Mouse (Mus musculus) liver, embryonic 11.5 days (tissue): ENCODE data around the gene Fgfr2. TPM values are rescaled to one million over a fixed set of nuclear protein-coding genes. Genes with fewer than 3 reads are reported as not detected.

Source experiments
- ATAC-seq: fragments of 200-750 bp; cut with Nextera tagmentation; replicated peaks from 2 replicates; pipeline ENCODE4 v1.8.0; 2017; ENCODE audit warnings: moderate number of reproducible peaks, mild to moderate bottlenecking, moderate TSS enrichment, moderate library complexity; ENCODE audit not compliant: low FRiP score
- DNase-seq: peaks from one replicate; pipeline ENCODE4 v3.0.0-alpha.2; 2017; ENCODE audit warnings: low spot score
- H3K27ac ChIP-seq: fragments of 300-500 bp; sonication (generic); 2 replicates; pipeline ENCODE4 v1.5.1; 2014; ENCODE audit warnings: mild to moderate bottlenecking, low read depth, low read length, control low read depth
- H3K27me3 ChIP-seq: fragments of 300-500 bp; sonication (generic); replicated peaks from 2 replicates; pipeline ENCODE4 v1.6.1; 2014; ENCODE audit warnings: low read length, mixed read lengths; ENCODE audit not compliant: control insufficient read depth, insufficient read depth
- H3K36me3 ChIP-seq: fragments of 300-500 bp; sonication (generic); 2 replicates; pipeline ENCODE4 v1.6.1; 2014; ENCODE audit warnings: mild to moderate bottlenecking, low read length, moderate library complexity, mixed read lengths; ENCODE audit not compliant: control insufficient read depth, insufficient read depth
- H3K4me1 ChIP-seq: fragments of 300-500 bp; sonication (generic); replicated peaks from 2 replicates; pipeline ENCODE4 v1.6.1; 2014; ENCODE audit warnings: low read length, mixed read lengths; ENCODE audit not compliant: control insufficient read depth, insufficient read depth
- H3K4me2 ChIP-seq: fragments of 300-500 bp; sonication (generic); 2 replicates; pipeline ENCODE4 v1.6.1; 2014; ENCODE audit warnings: mild to moderate bottlenecking, control low read depth, moderate library complexity
- H3K4me3 ChIP-seq: fragments of 300-500 bp; sonication (generic); 2 replicates; pipeline ENCODE4 v1.5.1; 2014; ENCODE audit warnings: low read depth, low read length, control low read depth
- H3K9ac ChIP-seq: fragments of 300-500 bp; sonication (generic); 2 replicates; pipeline ENCODE4 v1.6.1; 2014; ENCODE audit warnings: low read depth, low read length, control low read depth
- H3K9me3 ChIP-seq: fragments of 300-500 bp; sonication (generic); 2 replicates; pipeline ENCODE4 v1.6.1; 2016; ENCODE audit warnings: low read length, inconsistent platforms, mixed read lengths; ENCODE audit not compliant: control insufficient read depth
- WGBS: fragments of 180-500 bp; shearing (Covaris S2); extraction: QIAGEN DNeasy Blood & Tissue Kit; methylation state at CpG from one replicate; pipeline ENCODE4 v1.1.7; 2014; 5-methylcytosine and 5-hydroxymethylcytosine counted together
- polyA plus RNA-seq: library from polyadenylated mRNA; unstranded; fragments of >200 nt; fragmentation: Nextera tagmentation; extraction: Ambion mirVana; gene quantifications from 2 replicates; pipeline ENCODE4 v1.2.1, GENCODE M21; 2014

Fgfr2 gene
- polyA plus RNA-seq, 1 experiment from 2014 or later = 32.6 TPM

GRCm38 (mm10) chr7:131826811-131827210 lies 1296.3 kb downstream of the Fgfr2 start:
- Histone ChIP-seq H3K27ac (no peak overlapping the region), H3K9me3 (no peaks in the 10 kb centered on the region), H3K4me1 (no peaks in the 10 kb centered on the region), H3K4me3 (no peak overlapping the region), H3K36me3 (no peaks in the 10 kb centered on the region), H3K9ac (no peak overlapping the region), H3K4me2 (no peak overlapping the region), H3K27me3 (no peaks in the 10 kb centered on the region)
- no peak for ATAC-seq
- 87% methylated on average over 5 of the region's 5 CpGs for WGBS
- DNase-seq = no peak

GRCm38 (mm10) chr7:131817976-131818375 lies 1305.2 kb downstream of the Fgfr2 start:
- WGBS = 78% methylated on average over 6 of the region's 6 CpGs
- no peaks in the 10 kb centered on the region for H3K36me3 ChIP-seq
- no peak overlapping the region for H3K4me3 ChIP-seq
- H3K27ac ChIP-seq = no peak overlapping the region
- DNase-seq (no peak), ATAC-seq (no peak)
- no peaks in the 10 kb centered on the region; the same call in 1 of the 2 replicates for H3K27me3 ChIP-seq
- no peaks in the 10 kb centered on the region for H3K4me1 ChIP-seq
- H3K9me3 ChIP-seq = no peaks in the 10 kb centered on the region
- H3K4me2 ChIP-seq = no peak overlapping the region
- no peak overlapping the region for H3K9ac ChIP-seq

GRCm38 (mm10) chr7:131816641-131817040 lies 1306.5 kb downstream of the Fgfr2 start:
- H3K27ac ChIP-seq = no peak overlapping the region
- no peak overlapping the region for H3K4me2 ChIP-seq
- no peaks in the 10 kb centered on the region for H3K9me3 ChIP-seq
- no peaks in the 10 kb centered on the region for H3K36me3 ChIP-seq
- no peaks in the 10 kb centered on the region; the same call in 1 of the 2 replicates for H3K27me3 ChIP-seq
- ATAC-seq (no peak), DNase-seq (no peak)
- no peak overlapping the region for H3K9ac ChIP-seq
- no peaks in the 10 kb centered on the region for H3K4me1 ChIP-seq
- no peak overlapping the region for H3K4me3 ChIP-seq
- 69% methylated on average over 2 of the region's 2 CpGs for WGBS

GRCm38 (mm10) chr7:131812116-131812515 lies 1311.0 kb downstream of the Fgfr2 start:
- no peak overlapping the region for H3K4me3 ChIP-seq
- 77% methylated on average over 6 of the region's 6 CpGs for WGBS
- H3K9me3 ChIP-seq = no peaks in the 10 kb centered on the region
- DNase-seq (no peak), ATAC-seq (no peak)
- H3K4me2 ChIP-seq = no peak overlapping the region
- no peak overlapping the region for H3K9ac ChIP-seq
- H3K27me3 ChIP-seq = no peaks in the 10 kb centered on the region
- H3K36me3 ChIP-seq = no peaks in the 10 kb centered on the region
- H3K4me1 ChIP-seq = no peaks in the 10 kb centered on the region
- H3K27ac ChIP-seq = no peak overlapping the region

GRCm38 (mm10) chr7:131810916-131811315 lies 1312.2 kb downstream of the Fgfr2 start:
- WGBS = 57% methylated on average over 4 of the region's 4 CpGs
- Histone ChIP-seq H3K4me3 (no peak overlapping the region), H3K27ac (no peak overlapping the region), H3K27me3 (no peaks in the 10 kb centered on the region), H3K9me3 (no peaks in the 10 kb centered on the region), H3K4me1 (no peaks in the 10 kb centered on the region), H3K4me2 (no peak overlapping the region), H3K9ac (no peak overlapping the region), H3K36me3 (no peaks in the 10 kb centered on the region)
- ATAC-seq = no peak
- DNase-seq = no peak

GRCm38 (mm10) chr7:131809584-131810181 lies 1313.5 kb downstream of the Fgfr2 start:
- Histone ChIP-seq H3K4me3 (no peak overlapping the region), H3K4me1 (no peaks in the 10 kb centered on the region), H3K27ac (no peak overlapping the region), H3K27me3 (no peaks in the 10 kb centered on the region), H3K9me3 (no peaks in the 10 kb centered on the region), H3K4me2 (no peak overlapping the region), H3K9ac (no peak overlapping the region), H3K36me3 (no peaks in the 10 kb centered on the region)
- DNase-seq = no peak
- WGBS = 36% methylated on average over 5 of the region's 5 CpGs
- ATAC-seq = peak; percentile 47; the same call in 1 of the 2 replicates

- no peak overlapping the region for H3K4me2 ChIP-seq
- H3K4me3 ChIP-seq = no peak overlapping the region
- no peak for ATAC-seq
- H3K9me3 ChIP-seq = no peaks in the 10 kb centered on the region
- no peaks in the 10 kb centered on the region for H3K4me1 ChIP-seq
- no peak overlapping the region for H3K9ac ChIP-seq
- 13% methylated on average over 2 of the region's 2 CpGs for WGBS
- H3K27ac ChIP-seq = no peak overlapping the region
- no peaks in the 10 kb centered on the region for H3K36me3 ChIP-seq
- no peaks in the 10 kb centered on the region for H3K27me3 ChIP-seq
- DNase-seq = no peak
Measured at GRCm38 (mm10) chr7:131807257-131807656, 1315.9 kb downstream of the Fgfr2 start.

GRCm38 (mm10) chr7:131805525-131806202 lies 1317.5 kb downstream of the Fgfr2 start:
- no peak overlapping the region for H3K4me3 ChIP-seq
- H3K27ac ChIP-seq = no peak overlapping the region
- DNase-seq (no peak), ATAC-seq (no peak)
- no peaks in the 10 kb centered on the region for H3K36me3 ChIP-seq
- 80% methylated on average over 9 of the region's 9 CpGs for WGBS
- no peaks in the 10 kb centered on the region for H3K4me1 ChIP-seq
- H3K27me3 ChIP-seq = no peaks in the 10 kb centered on the region
- no peaks in the 10 kb centered on the region for H3K9me3 ChIP-seq
- H3K4me2 ChIP-seq = no peak overlapping the region
- H3K9ac ChIP-seq = no peak overlapping the region
